Comparison of ENCODE assay signal across 10 mouse cellular contexts in the genomic region with DNA sequence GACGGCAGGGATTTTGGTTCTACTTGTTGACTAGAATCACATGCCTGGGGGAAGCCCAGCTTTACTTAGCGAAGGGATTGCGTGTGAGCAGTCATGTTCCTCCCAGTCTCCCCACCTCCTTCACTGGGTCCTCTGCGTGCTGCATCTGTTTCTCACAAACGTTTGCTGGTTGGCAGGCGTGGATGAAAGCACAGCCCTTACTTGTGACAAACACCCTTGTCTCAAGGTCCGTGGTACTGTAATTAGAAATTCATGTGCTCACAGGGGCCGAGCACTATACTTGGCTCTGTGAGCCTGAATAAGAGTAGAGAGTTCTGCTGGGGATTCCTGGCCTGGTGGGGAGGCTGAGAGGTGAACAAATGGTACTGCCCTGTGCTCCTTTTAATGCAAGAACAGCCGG.
DNase-seq lines count a peak whose midpoint lies in the region; ATAC-seq and TF ChIP-seq lines count a peak whose summit lies in the region.
"Had no signal": no experiment of that assay in that cellular context is flagged by ENCODE, and none has a peak within 500 bp of the region (broad histone marks: within the 10 kb centered on the region; RNA-seq: fewer than 3 reads in every experiment).

No protein-coding gene starts in this region.

- H3K9me3 ChIP-seq in heart, embryonic 12.5 days (replicated peaks), result no peaks in the 10 kb centered on the region
- no peaks in the 10 kb centered on the region for H3K9me3 ChIP-seq in heart, embryonic 11.5 days (replicated peaks; ENCODE audit: control insufficient read depth, low read length)
- H3K9me3 ChIP-seq in midbrain, embryonic 12.5 days, result no peaks in the 10 kb centered on the region
- no peaks in the 10 kb centered on the region for H3K9me3 ChIP-seq in midbrain, postnatal 0 days (ENCODE audit: low read length)
- H3K9me3 ChIP-seq in hindbrain, embryonic 13.5 days, result no peaks in the 10 kb centered on the region
- no peaks in the 10 kb centered on the region for H3K9me3 ChIP-seq in liver, embryonic 11.5 days (ENCODE audit: control insufficient read depth, low read length)
- H3K9me3 ChIP-seq: liver, embryonic 15.5 days had no signal

- no peak for DNase-seq in midbrain, postnatal 0 days (ENCODE audit: low spot score)
- peak; percentile 50 to 53 for DNase-seq in kidney, postnatal 36 days
- DNase-seq in adrenal gland, postnatal 10 days, result no peak
- DNase-seq in liver, embryonic 11.5 days (ENCODE audit: low spot score), result no peak

- no peak overlapping the region for H3K9ac ChIP-seq in heart, embryonic 12.5 days
- no peak overlapping the region for H3K9ac ChIP-seq in heart, embryonic 11.5 days (ENCODE audit: low read depth, low read length)
- no peak overlapping the region for H3K9ac ChIP-seq in midbrain, embryonic 12.5 days (replicated peaks)
- no peak overlapping the region for H3K9ac ChIP-seq in midbrain, postnatal 0 days (replicated peaks; ENCODE audit: low read length, poor library complexity, severe bottlenecking)
- H3K9ac ChIP-seq in hindbrain, embryonic 13.5 days, result no peak overlapping the region
- H3K9ac ChIP-seq in liver, embryonic 11.5 days (ENCODE audit: low read depth, low read length), result no peak overlapping the region
- H3K9ac ChIP-seq: liver, embryonic 15.5 days had no signal

- 61% methylated on average over 9 of the region's 9 CpGs for WGBS in heart, embryonic 12.5 days
- WGBS in heart, embryonic 11.5 days (ENCODE audit: insufficient replicate concordance), result 65% methylated on average over 9 of the region's 9 CpGs
- 75% methylated on average over 9 of the region's 9 CpGs for whole genome bisulfite sequencing in midbrain, embryonic 12.5 days
- WGBS in midbrain, postnatal 0 days, result 60% methylated on average over 9 of the region's 9 CpGs
- WGBS in hindbrain, embryonic 13.5 days, result 60% methylated on average over 9 of the region's 9 CpGs
- WGBS in liver, embryonic 11.5 days, result 84% methylated on average over 9 of the region's 9 CpGs

- H3K4me1 ChIP-seq in heart, embryonic 12.5 days (replicated peaks), result peaks cover 86% of the 10 kb centered on the region
- H3K4me1 ChIP-seq in heart, embryonic 11.5 days (ENCODE audit: control insufficient read depth, insufficient read depth, low read length), result peaks cover 67% of the 10 kb centered on the region
- peaks cover 32% of the 10 kb centered on the region for H3K4me1 ChIP-seq in midbrain, embryonic 12.5 days
- H3K4me1 ChIP-seq in midbrain, postnatal 0 days (ENCODE audit: insufficient read depth, low read length), result 0 out of 2 replicates have a peak, but pooled peaks cover 3% of the 10 kb centered on the region
- peaks cover 58% of the 10 kb centered on the region for H3K4me1 ChIP-seq in hindbrain, embryonic 13.5 days (replicated peaks)
- H3K4me1 ChIP-seq in liver, embryonic 11.5 days (replicated peaks; ENCODE audit: control insufficient read depth, insufficient read depth, low read length), result peaks cover 45% of the 10 kb centered on the region

- no peak for ATAC-seq in heart, embryonic 12.5 days (ENCODE audit: insufficient number of reproducible peaks, low FRiP score)
- no peak for ATAC-seq in heart, embryonic 11.5 days (replicated peaks; ENCODE audit: insufficient number of reproducible peaks, low FRiP score, low TSS enrichment)
- no peak for ATAC-seq in midbrain, embryonic 12.5 days (ENCODE audit: low FRiP score, low read depth)
- ATAC-seq in midbrain, postnatal 0 days (ENCODE audit: low FRiP score), result no peak
- ATAC-seq in hindbrain, embryonic 13.5 days (ENCODE audit: low FRiP score), result 0 out of 2 replicates have a peak, but pooled peaks have one; percentile 11
- no peak for ATAC-seq in liver, embryonic 11.5 days (replicated peaks; ENCODE audit: low FRiP score)
- ATAC-seq: CD4-positive, CD25-positive, alpha-beta regulatory T cell, adult 4 months had no signal

- peak overlapping the region; percentile 69 for H3K27ac ChIP-seq in heart, embryonic 12.5 days (ENCODE audit: poor library complexity, severe bottlenecking)
- no peak overlapping the region for H3K27ac ChIP-seq in heart, embryonic 11.5 days (ENCODE audit: low read depth, low read length)
- H3K27ac ChIP-seq in midbrain, embryonic 12.5 days (replicated peaks), result peak overlapping the region; percentile 46; the same call in 1 of the 2 replicates
- no peak overlapping the region for H3K27ac ChIP-seq in midbrain, postnatal 0 days (ENCODE audit: low read depth, low read length)
- H3K27ac ChIP-seq in hindbrain, embryonic 13.5 days, result peak overlapping the region; percentile 10; the same call in 1 of the 2 replicates
- H3K27ac ChIP-seq in liver, embryonic 11.5 days (ENCODE audit: low read depth, low read length), result no peak overlapping the region
- H3K27ac ChIP-seq: liver, embryonic 15.5 days had no signal

- H3K4me2 ChIP-seq in heart, embryonic 12.5 days, result no peak overlapping the region
- H3K4me2 ChIP-seq in heart, embryonic 11.5 days, result no peak overlapping the region
- no peak overlapping the region for H3K4me2 ChIP-seq in midbrain, embryonic 12.5 days (replicated peaks)
- no peak overlapping the region for H3K4me2 ChIP-seq in midbrain, postnatal 0 days (ENCODE audit: low read depth, low read length, poor library complexity, severe bottlenecking)
- H3K4me2 ChIP-seq in hindbrain, embryonic 13.5 days, result no peak overlapping the region
- no peak overlapping the region for H3K4me2 ChIP-seq in liver, embryonic 11.5 days
- H3K4me2 ChIP-seq: liver, embryonic 15.5 days had no signal

- no peak overlapping the region for H3K4me3 ChIP-seq in heart, embryonic 12.5 days
- no peak overlapping the region for H3K4me3 ChIP-seq in heart, embryonic 11.5 days (ENCODE audit: low read depth, low read length)
- H3K4me3 ChIP-seq in midbrain, embryonic 12.5 days, result no peak overlapping the region
- no peak overlapping the region for H3K4me3 ChIP-seq in midbrain, postnatal 0 days (ENCODE audit: low read depth, low read length)
- no peak overlapping the region for H3K4me3 ChIP-seq in hindbrain, embryonic 13.5 days
- no peak overlapping the region for H3K4me3 ChIP-seq in liver, embryonic 11.5 days (ENCODE audit: low read depth, low read length)
- H3K4me3 ChIP-seq: liver, embryonic 15.5 days had no signal

- H3K36me3 ChIP-seq in heart, embryonic 12.5 days, result peaks cover 4% of the 10 kb centered on the region; the same call in 1 of the 2 replicates
- H3K36me3 ChIP-seq in heart, embryonic 11.5 days (ENCODE audit: control insufficient read depth, insufficient read depth, low read length), result 0 out of 2 replicates have a peak, but pooled peaks cover 2% of the 10 kb centered on the region
- H3K36me3 ChIP-seq in midbrain, embryonic 12.5 days, result 0 out of 2 replicates have a peak, but pooled peaks cover 5% of the 10 kb centered on the region
- no peaks in the 10 kb centered on the region for H3K36me3 ChIP-seq in midbrain, postnatal 0 days (ENCODE audit: insufficient read depth, low read length)
- peaks cover 5% of the 10 kb centered on the region for H3K36me3 ChIP-seq in hindbrain, embryonic 13.5 days
- no peaks in the 10 kb centered on the region; the same call in 1 of the 2 replicates for H3K36me3 ChIP-seq in liver, embryonic 11.5 days (ENCODE audit: control insufficient read depth, insufficient read depth, low read length)
- H3K36me3 ChIP-seq: liver, embryonic 15.5 days had no signal

- no peaks in the 10 kb centered on the region for H3K27me3 ChIP-seq in heart, embryonic 12.5 days (replicated peaks)
- H3K27me3 ChIP-seq in heart, embryonic 11.5 days (ENCODE audit: control insufficient read depth, insufficient read depth, low read length), result no peaks in the 10 kb centered on the region
- no peaks in the 10 kb centered on the region for H3K27me3 ChIP-seq in midbrain, embryonic 12.5 days
- no peaks in the 10 kb centered on the region for H3K27me3 ChIP-seq in midbrain, postnatal 0 days (ENCODE audit: insufficient read depth, low read length)
- H3K27me3 ChIP-seq in hindbrain, embryonic 13.5 days, result no peaks in the 10 kb centered on the region
- no peaks in the 10 kb centered on the region for H3K27me3 ChIP-seq in liver, embryonic 11.5 days (replicated peaks; ENCODE audit: control insufficient read depth, insufficient read depth, low read length)
- H3K27me3 ChIP-seq: liver, embryonic 15.5 days had no signal

- no peak for TF ChIP-seq CTCF in midbrain, postnatal 0 days (IDR thresholded peaks at IDR 0.05)

Comparison
In these comparisons a context has a peak if more than half of its experiments do, and no peak if none do; other contexts are left out.
1. H3K27ac ChIP-seq: peak in heart, embryonic 12.5 days (single experiment), midbrain, embryonic 12.5 days (single experiment) and hindbrain, embryonic 13.5 days (single experiment); none in heart, embryonic 11.5 days (single experiment), midbrain, postnatal 0 days (single experiment) and liver, embryonic 11.5 days (single experiment).
2. DNase-seq: peak in kidney, postnatal 36 days (2 of 2); none in midbrain, postnatal 0 days (single experiment), adrenal gland, postnatal 10 days (single experiment) and liver, embryonic 11.5 days (single experiment).